Mouse (Mus musculus) c-Kit-positive CD71-negative TER-119-negative erythroid progenitor cells, embryonic 14.5 days (primary cell): ENCODE results near the gene Frem2.

Experiments used
- DNase-seq: peaks from one replicate; pipeline ENCODE4 v3.0.0-alpha.2; 2013; ENCODE audit warnings: low read depth

Gene Frem2

DNA sequence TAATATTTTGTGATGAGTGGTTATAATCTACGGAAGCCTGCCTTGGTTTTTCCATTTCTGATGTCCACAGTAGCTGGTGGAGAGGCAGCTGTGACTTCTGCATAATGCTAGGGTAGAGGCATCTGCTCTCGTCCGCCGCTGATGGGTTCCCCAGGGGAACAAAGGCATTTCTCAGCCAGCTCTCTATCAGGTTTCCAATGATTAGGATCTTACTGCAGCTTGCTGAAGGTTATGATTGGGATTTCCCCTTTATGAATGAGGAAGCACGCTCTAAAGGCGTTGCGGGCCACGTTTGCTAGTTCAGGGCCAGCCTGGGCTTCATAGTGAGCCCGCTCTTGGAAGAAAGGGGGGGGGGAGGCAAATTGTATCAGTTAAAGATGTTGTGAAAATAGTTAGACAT, 190.7 kb downstream of the Frem2 start:
- DNase-seq = no peak

- DNase-seq = no peak
These were observed 191.8 kb downstream of the Frem2 start for GRCm38 (mm10) chr3:53465330-53465729.

DNA sequence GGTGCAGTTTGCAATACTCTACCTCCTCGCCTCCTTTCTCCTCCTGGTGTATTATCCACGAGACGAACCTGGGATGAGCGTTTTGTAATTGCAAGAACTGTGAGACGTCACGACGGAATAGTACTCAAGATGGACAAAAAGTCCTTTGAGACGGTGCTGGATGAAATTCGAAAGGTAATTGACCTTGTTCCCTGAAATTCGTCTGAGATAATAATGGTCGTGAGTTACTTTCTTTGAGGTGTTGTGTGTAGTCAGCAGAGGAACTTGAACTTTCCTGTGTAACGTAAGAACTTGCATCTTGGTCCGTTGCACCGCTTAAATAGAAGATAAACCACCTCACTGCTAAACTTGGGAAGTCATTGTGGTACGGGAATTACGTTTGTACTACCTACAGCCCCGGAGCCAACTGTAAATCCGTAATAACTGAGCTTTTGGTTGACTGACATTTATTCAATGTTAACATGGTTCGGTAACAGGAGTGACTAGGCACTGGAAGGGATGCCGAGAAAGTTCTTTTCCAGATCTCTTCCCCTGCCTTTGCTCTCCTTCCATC, 192.9 kb downstream of the Frem2 start:
- DNase-seq = peak; percentile 17
